Mouse (Mus musculus) stomach, embryonic 14.5 days (tissue): ENCODE results near the gene Dnah10. TPM values are rescaled to one million over a fixed set of nuclear protein-coding genes. Genes with fewer than 3 reads are reported as not detected.
A peak's percentile ranks its signal among the peaks of the same experiment; 100 is the strongest.

Source experiments
- ATAC-seq: fragments of 200-750 bp; cut with Nextera tagmentation; 2 replicates; pipeline ENCODE4 v1.8.0; 2017; ENCODE audit warnings: low read depth, moderate TSS enrichment; ENCODE audit not compliant: insufficient number of reproducible peaks, insufficient read depth, low FRiP score
- H3K27ac ChIP-seq: fragments of 300-500 bp; sonication (generic); 2 replicates; pipeline ENCODE4 v1.5.1; 2014; ENCODE audit warnings: mild to moderate bottlenecking, low read length, moderate library complexity, mixed read lengths
- H3K27me3 ChIP-seq: fragments of 300-500 bp; sonication (generic); 2 replicates; pipeline ENCODE4 v1.6.1; 2014; ENCODE audit warnings: low read length, control low read depth, mixed read lengths; ENCODE audit not compliant: control insufficient read depth, insufficient read depth
- H3K36me3 ChIP-seq: fragments of 300-500 bp; sonication (generic); 2 replicates; pipeline ENCODE4 v1.6.1; 2014; ENCODE audit warnings: mild to moderate bottlenecking, control low read depth, low read length, moderate library complexity, mixed read lengths; ENCODE audit not compliant: control insufficient read depth, insufficient read depth
- H3K4me1 ChIP-seq: fragments of 300-500 bp; sonication (generic); 2 replicates; pipeline ENCODE4 v1.6.1; 2014; ENCODE audit warnings: low read length, control low read depth, mixed read lengths; ENCODE audit not compliant: control insufficient read depth, insufficient read depth
- H3K4me2 ChIP-seq: fragments of 300-500 bp; sonication (generic); replicated peaks from 2 replicates; pipeline ENCODE4 v1.6.1; 2014; ENCODE audit warnings: low read depth, low read length, control low read depth
- H3K4me3 ChIP-seq: fragments of 300-500 bp; sonication (generic); 2 replicates; pipeline ENCODE4 v1.5.1; 2014; ENCODE audit warnings: low read depth, low read length, control low read depth
- H3K9ac ChIP-seq: fragments of 300-500 bp; sonication (generic); replicated peaks from 2 replicates; pipeline ENCODE4 v1.6.1; 2014; ENCODE audit warnings: low read depth, mild to moderate bottlenecking, control low read depth, low read length, moderate library complexity, mixed read lengths
- H3K9me3 ChIP-seq: fragments of 300-500 bp; sonication (generic); 2 replicates; pipeline ENCODE4 v1.6.1; 2016; ENCODE audit warnings: low read depth, low read length, control low read depth; ENCODE audit not compliant: control insufficient read depth
- WGBS: fragments of 180-500 bp; shearing (Covaris S2); extraction: QIAGEN DNeasy Blood & Tissue Kit; methylation state at CpG from one replicate; pipeline ENCODE4 v1.1.7; 2014; 5-methylcytosine and 5-hydroxymethylcytosine counted together
- polyA plus RNA-seq: library from polyadenylated mRNA; unstranded; fragments of >200 nt; fragmentation: Nextera tagmentation; extraction: Ambion mirVana; gene quantifications from 2 replicates; pipeline ENCODE4 v1.2.1, GENCODE M21; 2014

Dnah10 gene
- polyA plus RNA-seq, 1 experiment from 2014 or later: 0.03 TPM

DNA sequence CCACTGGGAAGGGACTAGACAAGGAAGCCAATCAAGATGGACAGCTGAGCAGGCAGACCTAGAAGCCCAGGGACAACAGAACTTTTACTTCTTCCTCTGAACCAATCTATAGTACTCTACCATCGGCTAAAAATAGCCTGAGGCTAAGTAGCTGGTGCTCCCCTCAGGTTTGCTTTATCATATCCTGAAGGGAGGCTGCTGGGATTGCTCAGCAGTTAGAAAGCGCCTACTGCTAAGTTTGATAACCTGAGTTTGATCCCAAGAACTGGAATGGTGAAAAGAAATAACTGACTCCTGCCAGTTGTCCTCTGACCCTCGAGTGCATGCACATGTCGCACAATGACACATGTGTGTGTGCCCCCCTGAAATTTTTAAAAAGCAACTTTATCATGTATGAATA, 120.0 kb downstream of the Dnah10 start:
- H3K9ac ChIP-seq: no peak overlapping the region
- WGBS: 63% methylated on average over 4 of the region's 4 CpGs
- H3K4me2 ChIP-seq: no peak overlapping the region
- ATAC-seq: no peak
- no peak overlapping the region for H3K27ac ChIP-seq
- no peak overlapping the region for H3K4me3 ChIP-seq
- H3K36me3 ChIP-seq: no peaks in the 10 kb centered on the region
- 0 out of 2 replicates have a peak, but pooled peaks cover 4% of the 10 kb centered on the region for H3K4me1 ChIP-seq
- H3K9me3 ChIP-seq: no peaks in the 10 kb centered on the region
- H3K27me3 ChIP-seq: no peaks in the 10 kb centered on the region

- Histone ChIP-seq H3K36me3 (no peaks in the 10 kb centered on the region), H3K4me1 (peaks cover 5% of the 10 kb centered on the region; the same call in 1 of the 2 replicates), H3K9me3 (no peaks in the 10 kb centered on the region), H3K4me3 (no peak overlapping the region), H3K4me2 (no peak overlapping the region), H3K27me3 (no peaks in the 10 kb centered on the region), H3K9ac (no peak overlapping the region), H3K27ac (no peak overlapping the region)
- no peak for ATAC-seq
- WGBS: 72% methylated on average over 1 of the region's 1 CpGs
Observed at GRCm38 (mm10) chr5:124847014-124847413, 122.1 kb downstream of the Dnah10 start.

DNA sequence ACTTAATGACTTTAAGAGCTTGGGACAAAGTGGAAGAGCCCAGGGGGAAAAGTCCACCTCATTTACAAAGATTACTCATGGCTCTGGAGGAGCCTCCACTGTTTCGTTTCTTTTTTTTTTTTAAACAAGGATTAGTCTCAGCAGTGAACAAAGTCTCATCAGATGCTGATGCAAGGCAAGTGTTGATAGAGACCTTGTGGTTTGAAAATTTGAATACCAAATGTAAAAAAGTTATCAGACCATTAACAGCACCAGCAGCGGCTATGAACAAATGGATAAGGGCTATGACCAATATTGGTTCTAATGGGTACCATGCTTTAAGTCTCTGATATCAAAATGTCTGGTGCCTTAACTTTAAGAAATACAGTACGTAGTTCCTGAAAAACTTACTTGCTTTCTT, 124.1 kb downstream of the Dnah10 start:
- Histone ChIP-seq H3K9ac (no peak overlapping the region), H3K4me2 (no peak overlapping the region), H3K27ac (no peak overlapping the region), H3K27me3 (no peaks in the 10 kb centered on the region), H3K4me1 (peaks cover 17% of the 10 kb centered on the region), H3K4me3 (no peak overlapping the region), H3K36me3 (no peaks in the 10 kb centered on the region), H3K9me3 (no peaks in the 10 kb centered on the region)
- WGBS: 80% methylated on average over 3 of the region's 3 CpGs
- ATAC-seq: no peak

GRCm38 (mm10) chr5:124851572-124851971, 126.7 kb downstream of the Dnah10 start:
- 49% methylated on average over 4 of the region's 4 CpGs for WGBS
- no peaks in the 10 kb centered on the region for H3K27me3 ChIP-seq
- peaks cover 13% of the 10 kb centered on the region for H3K4me1 ChIP-seq
- no peak overlapping the region for H3K4me2 ChIP-seq
- H3K27ac ChIP-seq: peak overlapping the region; percentile 74; the same call in 1 of the 2 replicates
- H3K4me3 ChIP-seq: no peak overlapping the region
- no peaks in the 10 kb centered on the region for H3K36me3 ChIP-seq
- peak; percentile 65; the same call in 1 of the 2 replicates for ATAC-seq
- no peaks in the 10 kb centered on the region for H3K9me3 ChIP-seq
- no peak overlapping the region for H3K9ac ChIP-seq

- ATAC-seq: no peak
- no peaks in the 10 kb centered on the region for H3K36me3 ChIP-seq
- H3K9me3 ChIP-seq: no peaks in the 10 kb centered on the region
- no peaks in the 10 kb centered on the region for H3K27me3 ChIP-seq
- no peak overlapping the region for H3K4me3 ChIP-seq
- peak overlapping the region; percentile 74; the same call in 1 of the 2 replicates for H3K27ac ChIP-seq
- H3K9ac ChIP-seq: no peak overlapping the region
- H3K4me1 ChIP-seq: peaks cover 13% of the 10 kb centered on the region
- WGBS: 16% methylated on average over 2 of the region's 2 CpGs
- no peak overlapping the region for H3K4me2 ChIP-seq
Observed at GRCm38 (mm10) chr5:124852294-124852693, 127.4 kb downstream of the Dnah10 start.

DNA sequence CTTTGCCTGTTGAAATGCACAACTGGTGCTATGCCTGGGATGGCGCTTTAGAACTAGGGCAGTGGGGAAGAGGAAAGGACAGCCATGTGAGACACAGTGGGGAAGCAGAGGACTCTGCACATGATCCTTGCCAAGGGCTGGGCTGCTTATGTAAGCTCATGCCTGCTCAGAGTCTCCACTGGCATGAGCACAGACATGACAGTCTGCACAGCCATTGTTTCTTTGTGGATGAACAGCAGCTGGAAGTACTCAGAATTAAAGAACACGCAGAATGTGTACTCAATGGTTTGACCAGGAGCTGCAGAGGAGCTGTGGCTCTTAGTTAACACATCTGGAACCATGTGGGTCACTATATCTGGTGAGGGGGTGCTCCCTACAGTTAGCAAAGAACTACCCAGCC, 128.2 kb downstream of the Dnah10 start:
- whole genome bisulfite sequencing: 49% methylated on average over 2 of the region's 2 CpGs
- no peaks in the 10 kb centered on the region for H3K36me3 ChIP-seq
- H3K4me1 ChIP-seq: peaks cover 13% of the 10 kb centered on the region
- H3K9me3 ChIP-seq: no peaks in the 10 kb centered on the region
- ATAC-seq: peak; percentile 42
- H3K27ac ChIP-seq: peak overlapping the region; percentile 74; the same call in 1 of the 2 replicates
- no peak overlapping the region for H3K9ac ChIP-seq
- H3K27me3 ChIP-seq: no peaks in the 10 kb centered on the region
- no peak overlapping the region for H3K4me2 ChIP-seq
- no peak overlapping the region for H3K4me3 ChIP-seq

DNA sequence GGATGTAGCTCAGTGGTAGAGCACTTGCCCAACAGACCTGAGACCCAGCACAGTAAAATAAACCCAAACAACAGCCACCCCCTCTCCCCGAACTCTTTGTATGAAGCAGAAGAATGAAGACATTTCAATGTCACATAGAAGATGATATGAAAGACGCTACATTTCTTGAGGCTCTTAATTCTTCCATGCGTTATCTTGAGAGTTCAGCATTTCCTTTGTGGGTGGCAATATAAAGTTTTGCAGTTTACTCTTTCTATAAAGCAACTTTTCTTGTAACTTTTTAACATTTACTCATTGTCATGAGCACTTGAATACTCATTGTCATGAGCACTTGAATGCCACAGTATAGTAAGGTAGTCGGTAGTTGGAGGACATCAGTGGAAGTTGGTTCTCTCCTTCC, 129.3 kb downstream of the Dnah10 start:
- H3K4me2 ChIP-seq: no peak overlapping the region
- peaks cover 13% of the 10 kb centered on the region for H3K4me1 ChIP-seq
- H3K9ac ChIP-seq: no peak overlapping the region
- H3K36me3 ChIP-seq: no peaks in the 10 kb centered on the region
- no peak overlapping the region for H3K27ac ChIP-seq
- ATAC-seq: no peak
- no peak overlapping the region for H3K4me3 ChIP-seq
- H3K27me3 ChIP-seq: no peaks in the 10 kb centered on the region
- no peaks in the 10 kb centered on the region for H3K9me3 ChIP-seq
- WGBS: 93% methylated on average over 4 of the region's 4 CpGs

GRCm38 (mm10) chr5:124860013-124860412, 135.1 kb downstream of the Dnah10 start:
- 16% methylated on average over 5 of the region's 5 CpGs for WGBS
- H3K27me3 ChIP-seq: no peaks in the 10 kb centered on the region
- H3K4me1 ChIP-seq: peaks cover 11% of the 10 kb centered on the region
- no peak overlapping the region for H3K4me2 ChIP-seq
- ATAC-seq: no peak
- H3K9ac ChIP-seq: no peak overlapping the region
- H3K27ac ChIP-seq: no peak overlapping the region
- no peaks in the 10 kb centered on the region for H3K36me3 ChIP-seq
- H3K4me3 ChIP-seq: no peak overlapping the region
- no peaks in the 10 kb centered on the region for H3K9me3 ChIP-seq

DNA sequence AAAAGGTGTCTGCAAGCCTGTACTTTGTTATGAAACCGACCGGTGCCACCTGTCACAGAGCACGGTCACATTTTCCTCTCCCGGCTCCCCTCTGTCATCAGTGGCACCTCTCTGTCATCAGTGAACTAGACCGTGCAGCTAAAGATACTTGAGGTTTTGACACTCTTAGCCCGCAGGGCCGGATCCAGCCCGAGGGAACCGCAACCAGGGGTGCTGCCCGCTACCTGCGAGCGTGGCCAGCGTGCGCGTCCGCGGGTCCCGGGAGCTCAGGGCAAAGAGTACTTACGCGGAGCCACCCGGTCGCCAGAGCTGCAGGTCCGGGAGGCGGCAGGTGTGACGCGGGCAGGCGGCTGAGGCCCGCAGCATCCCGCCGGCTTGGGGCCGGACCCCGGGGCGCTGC, 136.6 kb downstream of the Dnah10 start:
- Histone ChIP-seq H3K9ac (peak overlapping the region; percentile 46; the same call in 1 of the 2 replicates), H3K4me2 (peak overlapping the region; percentile 78), H3K27ac (no peak overlapping the region), H3K9me3 (no peaks in the 10 kb centered on the region), H3K4me1 (peaks cover 11% of the 10 kb centered on the region), H3K4me3 (peak overlapping the region; percentile 92), H3K27me3 (no peaks in the 10 kb centered on the region), H3K36me3 (peaks cover under 1% of the 10 kb centered on the region; the same call in 1 of the 2 replicates)
- no peak for ATAC-seq
- WGBS: under 1% methylated on average over 33 of the region's 33 CpGs
